Mouse (Mus musculus) ES-Bruce4 (cell line): ENCODE results near the gene Rtkn2.

ENCODE experiments used
- CTCF ChIP-seq: IDR thresholded peaks from one replicate; pipeline ENCODE4 v1.8.1; 2011; ENCODE audit warnings: low read depth, low read length
- POLR2A ChIP-seq: IDR thresholded peaks from one replicate; pipeline ENCODE4 v1.8.1; 2011; ENCODE audit warnings: low read length; ENCODE audit not compliant: insufficient read depth

DNA sequence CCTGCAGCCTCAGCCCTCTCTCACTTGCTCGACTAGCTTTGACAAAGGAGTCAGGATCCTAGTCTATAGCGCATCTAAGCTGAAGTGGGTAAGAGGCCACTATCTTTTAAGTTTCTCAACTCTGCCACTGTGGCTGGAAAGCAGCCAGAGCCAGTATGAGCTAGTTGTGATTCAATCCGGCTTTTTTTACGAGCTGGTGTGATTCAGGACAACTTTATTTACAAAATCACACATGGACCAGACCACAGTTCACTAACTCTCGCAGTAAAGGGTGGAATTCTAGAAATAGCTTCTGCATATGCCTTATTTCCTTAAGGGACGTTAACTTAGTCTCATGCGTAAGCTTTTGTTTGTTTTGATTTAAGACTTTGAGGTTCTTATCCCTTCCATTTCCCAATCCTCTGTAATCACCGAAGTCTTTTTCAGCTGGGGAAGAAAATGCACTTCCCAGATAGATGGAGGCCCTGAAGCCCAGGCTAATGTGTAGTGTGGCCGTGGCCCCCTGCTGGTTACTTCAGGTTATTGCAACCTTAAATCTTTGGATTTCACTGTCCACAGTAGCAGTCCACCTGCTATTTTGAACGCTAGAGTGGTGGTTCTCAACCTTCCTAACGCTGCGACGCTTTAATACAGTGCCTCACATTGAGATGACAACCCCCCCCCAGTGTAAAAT, 5.0 kb downstream of the Rtkn2 start:
- peak; percentile 64 for TF ChIP-seq CTCF
- no peak for TF ChIP-seq POLR2A
